Mouse (Mus musculus) embryonic facial prominence, embryonic 11.5 days (tissue): ENCODE results near the gene Cd164l2. TPM values are rescaled to one million over a fixed set of nuclear protein-coding genes. Genes with fewer than 3 reads are reported as not detected.

Source experiments
- ATAC-seq: fragments of 200-750 bp; cut with Nextera tagmentation; replicated peaks from 2 replicates; pipeline ENCODE4 v1.8.0; 2017; ENCODE audit warnings: low read depth; ENCODE audit not compliant: insufficient number of reproducible peaks, low FRiP score, low TSS enrichment
- DNase-seq: peaks from one replicate; pipeline ENCODE4 v3.0.0-alpha.2; 2015; ENCODE audit warnings: low spot score
- H3K27ac ChIP-seq: fragments of 300-500 bp; sonication (generic); replicated peaks from 2 replicates; pipeline ENCODE4 v1.5.1; 2014; ENCODE audit warnings: mild to moderate bottlenecking, low read depth, low read length, control low read depth
- H3K27me3 ChIP-seq: fragments of 300-500 bp; sonication (generic); 2 replicates; pipeline ENCODE4 v1.6.1; 2014; ENCODE audit warnings: mild to moderate bottlenecking, low read length, moderate library complexity, mixed read lengths; ENCODE audit not compliant: control insufficient read depth, insufficient read depth
- H3K36me3 ChIP-seq: fragments of 300-500 bp; sonication (generic); replicated peaks from 2 replicates; pipeline ENCODE4 v1.6.1; 2014; ENCODE audit warnings: low read depth, mild to moderate bottlenecking, low read length, moderate library complexity, mixed read lengths; ENCODE audit not compliant: control insufficient read depth, insufficient read depth
- H3K4me1 ChIP-seq: fragments of 300-500 bp; sonication (generic); 2 replicates; pipeline ENCODE4 v1.6.1; 2014; ENCODE audit warnings: low read length, mixed read lengths; ENCODE audit not compliant: control insufficient read depth, insufficient read depth
- H3K4me2 ChIP-seq: fragments of 300-500 bp; sonication (generic); 2 replicates; pipeline ENCODE4 v1.6.1; 2014; ENCODE audit warnings: low read depth, mild to moderate bottlenecking, control low read depth, low read length, moderate library complexity
- H3K4me3 ChIP-seq: fragments of 300-500 bp; sonication (generic); 2 replicates; pipeline ENCODE4 v1.5.1; 2014; ENCODE audit warnings: low read depth, low read length, control low read depth
- H3K9ac ChIP-seq: fragments of 300-500 bp; sonication (generic); replicated peaks from 2 replicates; pipeline ENCODE4 v1.6.1; 2014; ENCODE audit warnings: mild to moderate bottlenecking, control low read depth, low read length
- H3K9me3 ChIP-seq: fragments of 300-500 bp; sonication (generic); replicated peaks from 2 replicates; pipeline ENCODE4 v1.6.1; 2016; ENCODE audit warnings: mild to moderate bottlenecking, low read length, inconsistent platforms, mixed read lengths; ENCODE audit not compliant: control insufficient read depth
- WGBS: fragments of 180-500 bp; shearing (Covaris S2); extraction: QIAGEN DNeasy Blood & Tissue Kit; methylation state at CpG from one replicate; pipeline ENCODE4 v1.1.7; 2014; 5-methylcytosine and 5-hydroxymethylcytosine counted together
- polyA plus RNA-seq: library from polyadenylated mRNA; unstranded; fragments of >200 nt; fragmentation: Nextera tagmentation; extraction: Ambion mirVana; gene quantifications from 2 replicates; pipeline ENCODE4 v1.2.1, GENCODE M21; 2014

Cd164l2 gene
- polyA plus RNA-seq, 1 experiment from 2014 or later: 2.0 TPM

GRCm38 (mm10) chr4:133184031-133184897 is 27.7 kb upstream of the Cd164l2 start:
- no peaks in the 10 kb centered on the region for H3K27me3 ChIP-seq
- no peaks in the 10 kb centered on the region for H3K9me3 ChIP-seq
- no peak overlapping the region for H3K4me3 ChIP-seq
- DNase-seq (no peak), ATAC-seq (no peak)
- H3K27ac ChIP-seq: peak overlapping the region; percentile 9; the same call in 1 of the 2 replicates
- H3K9ac ChIP-seq: no peak overlapping the region
- H3K4me2 ChIP-seq: no peak overlapping the region
- peaks cover 12% of the 10 kb centered on the region for H3K4me1 ChIP-seq
- WGBS: 60% methylated on average over 14 of the region's 14 CpGs
- H3K36me3 ChIP-seq: no peaks in the 10 kb centered on the region; the same call in 1 of the 2 replicates

DNA sequence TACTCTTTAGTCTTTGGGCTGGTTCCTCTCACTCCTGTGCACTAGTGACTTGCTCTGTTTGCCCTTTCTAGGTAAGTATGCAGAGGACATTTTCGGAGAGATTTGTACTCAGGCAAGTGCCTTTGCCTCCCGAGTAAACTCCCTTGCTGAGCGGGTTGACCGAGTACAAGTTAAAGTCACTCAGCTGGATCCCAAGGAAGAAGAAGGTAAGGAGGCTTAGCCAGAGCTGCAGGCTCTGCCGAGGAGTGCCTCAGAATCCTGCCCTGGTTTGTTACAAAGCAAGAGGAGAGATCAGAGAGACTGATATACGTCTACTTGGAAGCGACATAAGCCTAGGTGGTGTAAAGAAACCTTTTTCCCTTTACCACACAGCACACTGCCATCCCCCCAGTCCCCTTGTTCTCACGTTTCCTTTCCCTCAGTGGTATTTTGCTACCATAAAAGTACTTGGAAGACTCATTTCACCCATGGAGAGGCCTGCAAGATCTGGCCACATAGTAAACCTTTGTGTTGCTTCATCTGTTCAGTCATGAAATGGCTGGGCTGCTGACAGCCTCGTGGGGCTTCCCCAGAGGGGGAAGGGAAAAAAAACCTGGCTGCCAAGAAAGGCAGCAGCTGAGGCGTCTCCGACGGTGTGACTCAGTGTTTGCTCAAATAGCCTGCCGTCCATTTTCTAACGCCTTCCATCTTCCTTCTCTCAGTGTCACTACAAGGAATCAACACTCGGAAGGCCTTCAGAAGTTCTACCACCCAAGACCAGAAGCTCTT is 26.8 kb upstream of the Cd164l2 start:
- H3K4me1 ChIP-seq: peaks cover 12% of the 10 kb centered on the region
- H3K4me2 ChIP-seq: no peak overlapping the region
- H3K36me3 ChIP-seq: peaks cover 2% of the 10 kb centered on the region; the same call in 1 of the 2 replicates
- H3K27me3 ChIP-seq: no peaks in the 10 kb centered on the region
- H3K27ac ChIP-seq: peak overlapping the region; percentile 29; the same call in 1 of the 2 replicates
- H3K4me3 ChIP-seq: no peak overlapping the region
- ATAC-seq (no peak), DNase-seq (no peak)
- H3K9ac ChIP-seq: no peak overlapping the region
- 48% methylated on average over 15 of the region's 15 CpGs for WGBS
- H3K9me3 ChIP-seq: no peaks in the 10 kb centered on the region

- WGBS: 63% methylated on average over 8 of the region's 8 CpGs
Measured at GRCm38 (mm10) chr4:133185893-133186292, 26.0 kb upstream of the Cd164l2 start.

DNA sequence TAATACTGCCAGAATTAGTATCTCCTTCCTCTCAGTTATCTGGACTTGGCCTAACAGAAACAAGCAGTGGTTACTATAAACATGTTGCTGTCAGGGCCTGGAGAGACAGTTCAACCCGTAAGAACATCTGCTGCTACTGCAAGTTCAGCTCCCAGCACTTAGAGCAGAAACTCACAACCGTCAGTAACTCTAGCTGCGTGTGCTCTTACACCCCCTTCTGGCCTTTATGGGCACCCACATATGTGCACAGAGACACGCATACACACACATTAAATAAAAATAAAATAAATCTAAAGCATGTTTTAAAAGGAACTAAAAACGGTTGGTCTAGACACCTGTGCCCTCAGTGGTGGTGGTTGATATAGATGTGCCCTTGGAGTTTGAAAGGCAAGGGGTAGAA is 25.1 kb upstream of the Cd164l2 start:
- H3K4me3 ChIP-seq: no peak overlapping the region
- H3K27ac ChIP-seq: no peak overlapping the region
- H3K9me3 ChIP-seq: no peaks in the 10 kb centered on the region
- H3K4me2 ChIP-seq: no peak overlapping the region
- ATAC-seq (no peak), DNase-seq (no peak)
- peaks cover 12% of the 10 kb centered on the region for H3K4me1 ChIP-seq
- H3K27me3 ChIP-seq: no peaks in the 10 kb centered on the region
- no peak overlapping the region for H3K9ac ChIP-seq
- peaks cover 6% of the 10 kb centered on the region; the same call in 1 of the 2 replicates for H3K36me3 ChIP-seq
- 93% methylated on average over 5 of the region's 5 CpGs for WGBS

More at GRCm38 (mm10) chr4:133185893-133186292, 26.0 kb upstream of the Cd164l2 start:
- DNase-seq (peak; percentile 45), ATAC-seq (no peak)
- Histone ChIP-seq H3K27me3 (no peaks in the 10 kb centered on the region), H3K4me3 (no peak overlapping the region), H3K9ac (no peak overlapping the region), H3K27ac (no peak overlapping the region), H3K9me3 (no peaks in the 10 kb centered on the region), H3K36me3 (peaks cover 2% of the 10 kb centered on the region; the same call in 1 of the 2 replicates), H3K4me1 (peaks cover 12% of the 10 kb centered on the region), H3K4me2 (no peak overlapping the region)

DNA sequence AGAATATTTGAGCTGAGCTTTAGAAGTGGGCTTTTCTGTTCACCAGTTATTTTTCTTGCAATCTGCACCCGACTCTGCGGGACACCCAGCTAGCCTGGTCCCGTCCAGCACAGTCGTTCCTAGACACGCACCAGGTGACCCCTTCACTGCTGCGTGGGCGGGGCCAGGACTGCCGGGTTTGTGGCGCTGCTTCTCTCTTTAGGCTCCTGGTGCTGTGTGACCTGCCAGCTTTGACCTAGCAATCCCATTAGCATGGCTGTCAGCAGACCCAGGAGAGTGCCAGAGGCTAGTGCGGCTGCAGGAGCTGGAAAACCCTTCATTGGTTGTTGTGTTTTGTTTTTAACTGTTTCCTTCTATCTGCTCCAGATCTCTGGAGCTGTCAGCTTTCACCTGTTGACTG is 22.5 kb upstream of the Cd164l2 start:
- H3K4me1 ChIP-seq: peaks cover 7% of the 10 kb centered on the region
- ATAC-seq: no peak
- DNase-seq: no peak
- H3K4me2 ChIP-seq: no peak overlapping the region
- no peak overlapping the region for H3K9ac ChIP-seq
- H3K4me3 ChIP-seq: no peak overlapping the region
- peaks cover 13% of the 10 kb centered on the region for H3K36me3 ChIP-seq
- no peaks in the 10 kb centered on the region for H3K9me3 ChIP-seq
- no peaks in the 10 kb centered on the region for H3K27me3 ChIP-seq
- 67% methylated on average over 10 of the region's 10 CpGs for WGBS
- H3K27ac ChIP-seq: no peak overlapping the region

DNA sequence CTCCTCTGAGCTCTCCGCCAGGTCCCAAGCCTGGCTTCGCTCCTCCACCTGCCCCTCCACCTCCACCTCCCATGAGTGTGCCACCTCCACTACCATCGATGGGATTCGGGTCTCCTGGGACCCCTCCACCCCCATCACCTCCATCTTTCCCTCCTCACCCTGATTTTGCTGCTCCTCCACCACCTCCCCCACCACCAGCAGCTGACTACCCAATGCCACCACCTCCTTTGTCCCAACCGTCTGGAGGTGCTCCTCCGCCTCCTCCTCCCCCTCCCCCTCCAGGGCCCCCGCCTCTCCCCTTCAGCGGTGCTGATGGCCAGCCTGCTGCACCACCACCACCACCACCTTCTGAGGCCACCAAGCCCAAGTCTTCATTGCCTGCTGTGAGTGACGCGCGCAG is 17.4 kb upstream of the Cd164l2 start:
- peaks cover 17% of the 10 kb centered on the region for H3K36me3 ChIP-seq
- no peak overlapping the region for H3K4me2 ChIP-seq
- H3K9me3 ChIP-seq: no peaks in the 10 kb centered on the region
- WGBS: 88% methylated on average over 11 of the region's 11 CpGs
- DNase-seq: no peak
- H3K4me3 ChIP-seq: no peak overlapping the region
- no peak overlapping the region for H3K9ac ChIP-seq
- no peak for ATAC-seq
- H3K4me1 ChIP-seq: peaks cover 20% of the 10 kb centered on the region
- no peaks in the 10 kb centered on the region for H3K27me3 ChIP-seq
- H3K27ac ChIP-seq: no peak overlapping the region

GRCm38 (mm10) chr4:133195014-133195413 is 16.9 kb upstream of the Cd164l2 start:
- Histone ChIP-seq H3K27me3 (no peaks in the 10 kb centered on the region), H3K27ac (no peak overlapping the region), H3K4me1 (peaks cover 20% of the 10 kb centered on the region), H3K4me2 (no peak overlapping the region), H3K9ac (no peak overlapping the region), H3K9me3 (no peaks in the 10 kb centered on the region), H3K4me3 (no peak overlapping the region), H3K36me3 (peaks cover 17% of the 10 kb centered on the region)
- WGBS: 76% methylated on average over 4 of the region's 4 CpGs
- no peak for DNase-seq
- no peak for ATAC-seq

GRCm38 (mm10) chr4:133196136-133196535 is 15.8 kb upstream of the Cd164l2 start:
- Histone ChIP-seq H3K9ac (no peak overlapping the region), H3K27me3 (no peaks in the 10 kb centered on the region), H3K4me3 (no peak overlapping the region), H3K36me3 (peaks cover 17% of the 10 kb centered on the region), H3K4me1 (peaks cover 26% of the 10 kb centered on the region), H3K4me2 (no peak overlapping the region), H3K9me3 (no peaks in the 10 kb centered on the region), H3K27ac (no peak overlapping the region)
- DNase-seq (no peak), ATAC-seq (no peak)
- WGBS: 85% methylated on average over 2 of the region's 2 CpGs
